Mouse (Mus musculus) heart, postnatal 25 days (tissue): Measurements from ENCODE around the gene Slc35f6. TPM values are rescaled to one million over a fixed set of nuclear protein-coding genes. Genes with fewer than 3 reads are reported as not detected.
A peak's percentile ranks its signal among the peaks of the same experiment; 100 is the strongest.
"Not testable (repeated sequence)": the region's sequence is repeated elsewhere in the genome, so short reads cannot be mapped to it uniquely, and the experiment has no call there.

ENCODE experiments used
- DNase-seq: peaks from one replicate; pipeline ENCODE4 v3.0.0; 2022; ENCODE audit warnings: low spot score
- intact Hi-C: fragments of 180-260 bp; cut with DNase I; formaldehyde crosslinking; loops from one replicate; pipeline ENCODE4 v1.15.1; 2025
- total RNA-seq, 2 experiments: library from RNA; stranded (reverse); gene quantifications; 2 replicates each; pipeline ENCODE4 v1.2.3; 2021

Gene Slc35f6
- total RNA-seq, 2 experiments from 2014 or later = 44.1 to 47.2 TPM

- DNase-seq = peak; percentile 25
- intact Hi-C loops = no loop called here
Observed at GRCm38 (mm10) chr5:30650756-30651155, 3.0 kb downstream of the Slc35f6 start.

- intact Hi-C loops = no loop called here
- no peak for DNase-seq
Observed at GRCm38 (mm10) chr5:30651554-30651953, 3.8 kb downstream of the Slc35f6 start.

- intact Hi-C loops = no loop called here
- no peak for DNase-seq
Observed at GRCm38 (mm10) chr5:30653246-30653645, 5.5 kb downstream of the Slc35f6 start.

GRCm38 (mm10) chr5:30655042-30655441 is 7.3 kb downstream of the Slc35f6 start:
- intact Hi-C loops = no loop called here

GRCm38 (mm10) chr5:30655526-30656195 is 7.9 kb downstream of the Slc35f6 start:
- intact Hi-C loops = no loop called here
- no peak for DNase-seq

More at GRCm38 (mm10) chr5:30655042-30655441, 7.3 kb downstream of the Slc35f6 start:
- no peak for DNase-seq

GRCm38 (mm10) chr5:30659042-30659441 is 11.3 kb downstream of the Slc35f6 start:
- no peak for DNase-seq
- intact Hi-C loops = no loop called here

GRCm38 (mm10) chr5:30660278-30660677 is 12.5 kb downstream of the Slc35f6 start:
- intact Hi-C loops = no loop called here
- no peak for DNase-seq

- DNase-seq = no peak
- intact Hi-C loops = no loop called here
Observed at GRCm38 (mm10) chr5:30660813-30661212, 13.1 kb downstream of the Slc35f6 start.

- DNase-seq = no peak
- intact Hi-C loops = loop anchor here (2.0 kb wide), 1 partner anchor 17 kb away; no protein-coding TSS in a partner anchor
Observed at GRCm38 (mm10) chr5:30665360-30665759, 17.6 kb downstream of the Slc35f6 start.

- DNase-seq = no peak
- intact Hi-C loops = loop anchor here (2.0 kb wide), 1 partner anchor 17 kb away; no protein-coding TSS in a partner anchor
Observed at GRCm38 (mm10) chr5:30665968-30666367, 18.2 kb downstream of the Slc35f6 start.

- intact Hi-C loops = no loop called here
- DNase-seq = peak; percentile 88
Observed at GRCm38 (mm10) chr5:30666391-30667195, 18.9 kb downstream of the Slc35f6 start, which contains the start of gene Cenpa. Cenpa (plus strand) TSS chr5:30666777.

GRCm38 (mm10) chr5:30667215-30667614 is 19.5 kb downstream of the Slc35f6 start:
- no peak for DNase-seq
- intact Hi-C loops = no loop called here

- intact Hi-C loops = no loop called here
Observed at GRCm38 (mm10) chr5:30667686-30668085, 20.0 kb downstream of the Slc35f6 start.

GRCm38 (mm10) chr5:30668637-30669495 is 21.1 kb downstream of the Slc35f6 start:
- DNase-seq = no peak
- intact Hi-C loops = no loop called here

More at GRCm38 (mm10) chr5:30667686-30668085, 20.0 kb downstream of the Slc35f6 start:
- DNase-seq = no peak

GRCm38 (mm10) chr5:30669496-30669830 is 21.7 kb downstream of the Slc35f6 start:
- DNase-seq = no peak
- intact Hi-C loops = no loop called here

GRCm38 (mm10) chr5:30670091-30670490 is 22.4 kb downstream of the Slc35f6 start:
- intact Hi-C loops = no loop called here
- DNase-seq = no peak

GRCm38 (mm10) chr5:30674001-30674400 is 26.3 kb downstream of the Slc35f6 start:
- no peak for DNase-seq
- intact Hi-C loops = no loop called here

- intact Hi-C loops = no loop called here
- no peak for DNase-seq
Observed at GRCm38 (mm10) chr5:30676800-30677199, 29.1 kb downstream of the Slc35f6 start.

GRCm38 (mm10) chr5:30678069-30678468 is 30.3 kb downstream of the Slc35f6 start:
- intact Hi-C loops, DNase-seq: not testable (repeated sequence)

- DNase-seq = no peak
- intact Hi-C loops = no loop called here
Observed at GRCm38 (mm10) chr5:30678722-30679296, 31.1 kb downstream of the Slc35f6 start.
